Mouse (Mus musculus) T-helper 17 cell (primary cell): ENCODE measurements around the gene Gm43552.

Experiments used
- in situ Hi-C, 2 experiments: fragments of 300-600 bp; cut with MboI, MseI; formaldehyde crosslinking; loops; 1 replicate in 1 of 2; 2 replicates in 1 of 2; pipeline ENCODE4 v1.15.1; 2025; ENCODE audit warnings: high pct_unique_total_duplicates in 2 of 2

Gm43552 gene

GRCm38 (mm10) chr5:65438041-65438440 is 54.6 kb downstream of the Gm43552 start:
- in situ Hi-C loops, result no loop called here

- in situ Hi-C loops, result no loop called here
Observed at GRCm38 (mm10) chr5:65435806-65436561, 56.6 kb downstream of the Gm43552 start, which contains the start of gene Ugdh. Ugdh (minus strand) TSS chr5:65435949.

GRCm38 (mm10) chr5:65435363-65435805 is 57.2 kb downstream of the Gm43552 start:
- in situ Hi-C loops, result no loop called here

- in situ Hi-C loops, result no loop called here
Observed at GRCm38 (mm10) chr5:65434471-65435362, 57.9 kb downstream of the Gm43552 start.

- in situ Hi-C loops, result no loop called here
Observed at GRCm38 (mm10) chr5:65429441-65429840, 63.2 kb downstream of the Gm43552 start.

GRCm38 (mm10) chr5:65428321-65428720 is 64.3 kb downstream of the Gm43552 start:
- in situ Hi-C loops, result no loop called here

GRCm38 (mm10) chr5:65425251-65425650 is 67.4 kb downstream of the Gm43552 start:
- in situ Hi-C loops, result no loop called here

GRCm38 (mm10) chr5:65424215-65424614 is 68.4 kb downstream of the Gm43552 start:
- in situ Hi-C loops, result no loop called here

GRCm38 (mm10) chr5:65422803-65423202 is 69.8 kb downstream of the Gm43552 start:
- in situ Hi-C loops, result no loop called here

- in situ Hi-C loops, result no loop called here
Observed at GRCm38 (mm10) chr5:65420822-65421221, 71.8 kb downstream of the Gm43552 start.

GRCm38 (mm10) chr5:65419136-65419535 is 73.5 kb downstream of the Gm43552 start:
- in situ Hi-C loops, result no loop called here

- in situ Hi-C loops, result no loop called here
Observed at GRCm38 (mm10) chr5:65415653-65416458, 76.8 kb downstream of the Gm43552 start.

GRCm38 (mm10) chr5:65407989-65408388 is 84.6 kb downstream of the Gm43552 start:
- in situ Hi-C loops, result no loop called here

- in situ Hi-C loops, result no loop called here
Observed at GRCm38 (mm10) chr5:65401251-65401994, 91.2 kb downstream of the Gm43552 start.

- in situ Hi-C loops, result no loop called here
Observed at GRCm38 (mm10) chr5:65394425-65394824, 98.2 kb downstream of the Gm43552 start.

GRCm38 (mm10) chr5:65391753-65392152 is 100.9 kb downstream of the Gm43552 start:
- in situ Hi-C loops, result no loop called here

GRCm38 (mm10) chr5:65390648-65391644 is 101.7 kb downstream of the Gm43552 start, which contains the start of the genes Rpl9 and Lias:
Rpl9 (minus strand) TSS chr5:65391444.
Lias (plus strand) TSS chr5:65391497.
- in situ Hi-C loops, result no loop called here

GRCm38 (mm10) chr5:65387008-65387867 is 105.4 kb downstream of the Gm43552 start:
- in situ Hi-C loops, result no loop called here

GRCm38 (mm10) chr5:65385704-65386103 is 106.9 kb downstream of the Gm43552 start:
- in situ Hi-C loops, result no loop called here
